Comparison of ENCODE assay signal across 23 mouse cellular contexts in genomic region chr2:28607341-28608165, GRCm38 (mm10). TPM values are rescaled to one million over a fixed set of nuclear protein-coding genes. Genes with fewer than 3 reads are reported as not detected.
DNase-seq lines count a peak whose midpoint lies in the region; ATAC-seq and TF ChIP-seq lines count a peak whose summit lies in the region.
"Had no signal": no experiment of that assay in that cellular context is flagged by ENCODE, and none has a peak within 500 bp of the region (broad histone marks: within the 10 kb centered on the region; RNA-seq: fewer than 3 reads in every experiment).

No protein-coding gene starts in this region.

- 45% methylated on average over 10 of the region's 10 CpGs for WGBS in intestine, embryonic 14.5 days
- 45% methylated on average over 10 of the region's 10 CpGs for WGBS in intestine, postnatal 0 days
- 29% methylated on average over 10 of the region's 10 CpGs for WGBS in liver, embryonic 15.5 days (ENCODE audit: insufficient replicate concordance)
- WGBS in hindbrain, postnatal 0 days, result 52% methylated on average over 10 of the region's 10 CpGs

- no peak for TF ChIP-seq CTCF in intestine, postnatal 0 days (IDR thresholded peaks at IDR 0.05; ENCODE audit: low read depth)
- no peak for TF ChIP-seq CTCF in hindbrain, postnatal 0 days (IDR thresholded peaks at IDR 0.05; ENCODE audit: low read depth)

- no peaks in the 10 kb centered on the region for H3K36me3 ChIP-seq in intestine, embryonic 14.5 days (ENCODE audit: control insufficient read depth, insufficient read depth, low read length)
- H3K36me3 ChIP-seq in intestine, postnatal 0 days (ENCODE audit: control insufficient read depth, insufficient read depth), result no peaks in the 10 kb centered on the region; the same call in 1 of the 2 replicates
- no peaks in the 10 kb centered on the region for H3K36me3 ChIP-seq in ES-E14 (ENCODE audit: control insufficient read depth, insufficient read depth, low read length, poor library complexity, severe bottlenecking)
- H3K36me3 ChIP-seq in liver, embryonic 15.5 days (replicated peaks), result peaks cover 47% of the 10 kb centered on the region
- H3K36me3 ChIP-seq in hindbrain, postnatal 0 days (ENCODE audit: insufficient read depth, low read length), result no peaks in the 10 kb centered on the region
- H3K36me3 ChIP-seq: forebrain, embryonic 10.5 days; hindbrain, embryonic 15.5 days; stomach, embryonic 15.5 days had no signal

- H3K27me3 ChIP-seq in intestine, embryonic 14.5 days (replicated peaks; ENCODE audit: control insufficient read depth, insufficient read depth, low read length), result no peaks in the 10 kb centered on the region
- no peaks in the 10 kb centered on the region for H3K27me3 ChIP-seq in intestine, postnatal 0 days (replicated peaks; ENCODE audit: control insufficient read depth, insufficient read depth, low read length)
- no peaks in the 10 kb centered on the region for H3K27me3 ChIP-seq in liver, embryonic 15.5 days
- no peaks in the 10 kb centered on the region for H3K27me3 ChIP-seq in hindbrain, postnatal 0 days (ENCODE audit: insufficient read depth, low read length)
- H3K27me3 ChIP-seq: hindbrain, embryonic 15.5 days; stomach, embryonic 15.5 days had no signal

- in situ Hi-C loops in ES-E14 (cut with MboI; ENCODE audit: low sequenced_read_pairs in 2 of 2, unreplicated experiment in 2 of 2), result no loop called here

- no peaks in the 10 kb centered on the region for H3K4me1 ChIP-seq in intestine, embryonic 14.5 days (replicated peaks; ENCODE audit: control insufficient read depth, insufficient read depth, low read length)
- no peaks in the 10 kb centered on the region for H3K4me1 ChIP-seq in intestine, postnatal 0 days (replicated peaks; ENCODE audit: control insufficient read depth, insufficient read depth, low read length)
- peaks cover 0 to 35% of the 10 kb centered on the region in 2 experiments; a peak in 2 of 4 replicates for H3K4me1 ChIP-seq in ES-E14 (ENCODE audit: control insufficient read depth in 2 of 2, insufficient read depth in 2 of 2, low read length in 2 of 2, poor library complexity in 1 of 2)
- peaks cover 93% of the 10 kb centered on the region for H3K4me1 ChIP-seq in liver, embryonic 15.5 days (replicated peaks)
- H3K4me1 ChIP-seq in hindbrain, postnatal 0 days (ENCODE audit: insufficient read depth, low read length), result no peaks in the 10 kb centered on the region
- H3K4me1 ChIP-seq: hindbrain, embryonic 15.5 days had no signal

- ATAC-seq in intestine, embryonic 14.5 days (replicated peaks; ENCODE audit: low FRiP score, low TSS enrichment, low read depth), result peak; percentile 19; the same call in 1 of the 2 replicates
- no peak for ATAC-seq in intestine, postnatal 0 days
- peak; percentile 50 for ATAC-seq in erythroblast, adult 5-6 weeks (replicated peaks; ENCODE audit: low FRiP score, poor library complexity, severe bottlenecking)
- peak; percentile 64 for ATAC-seq in liver, embryonic 15.5 days (ENCODE audit: insufficient read depth)
- no peak for ATAC-seq in hindbrain, postnatal 0 days
- ATAC-seq: midbrain, embryonic 16.5 days had no signal

- DNase-seq in intestine, embryonic 14.5 days (ENCODE audit: low spot score), result no peak
- peak; percentile 89 for DNase-seq in ES-E14 (ENCODE audit: low read depth, low spot score)
- no peak for DNase-seq in yolk sac, embryonic 10.5 days (ENCODE audit: low spot score)
- DNase-seq in heart, postnatal 36 days, result no peak
- no peak for DNase-seq in hindbrain, postnatal 0 days (ENCODE audit: low spot score)
- DNase-seq: cerebellum, adult 11-12 months; heart, adult 11 months; layer of hippocampus, adult 9-11 months; lung, postnatal 14 days; retina, postnatal 1 day; thymus, postnatal 25 days had no signal

- H3K9me3 ChIP-seq in intestine, embryonic 14.5 days (ENCODE audit: control insufficient read depth, low read length), result no peaks in the 10 kb centered on the region
- no peaks in the 10 kb centered on the region for H3K9me3 ChIP-seq in intestine, postnatal 0 days (ENCODE audit: control insufficient read depth)
- H3K9me3 ChIP-seq in ES-E14 (ENCODE audit: control insufficient read depth, insufficient read depth, low read depth, low read length), result no peaks in the 10 kb centered on the region
- H3K9me3 ChIP-seq in liver, embryonic 15.5 days (replicated peaks), result no peaks in the 10 kb centered on the region
- no peaks in the 10 kb centered on the region for H3K9me3 ChIP-seq in hindbrain, postnatal 0 days (ENCODE audit: low read length)
- H3K9me3 ChIP-seq: forebrain, embryonic 10.5 days; hindbrain, embryonic 15.5 days; stomach, embryonic 15.5 days had no signal

- no peak overlapping the region for H3K4me2 ChIP-seq in intestine, embryonic 14.5 days (ENCODE audit: low read length)
- H3K4me2 ChIP-seq in intestine, postnatal 0 days (replicated peaks; ENCODE audit: low read depth), result no peak overlapping the region
- H3K4me2 ChIP-seq in liver, embryonic 15.5 days, result peak overlapping the region; percentile 36
- H3K4me2 ChIP-seq in hindbrain, postnatal 0 days (ENCODE audit: low read depth, low read length), result no peak overlapping the region
- H3K4me2 ChIP-seq: hindbrain, embryonic 15.5 days; stomach, embryonic 15.5 days had no signal

- intact Hi-C loops in heart, postnatal 36 days (cut with DNase I), result no loop called here

- no peak overlapping the region for H3K9ac ChIP-seq in intestine, embryonic 14.5 days (ENCODE audit: low read length)
- no peak overlapping the region for H3K9ac ChIP-seq in intestine, postnatal 0 days (ENCODE audit: low read depth, low read length)
- no peak overlapping the region for H3K9ac ChIP-seq in ES-E14 (ENCODE audit: insufficient read depth, low read depth, low read length, poor library complexity, severe bottlenecking)
- H3K9ac ChIP-seq in liver, embryonic 15.5 days, result peak overlapping the region; percentile 35; the same call in 1 of the 2 replicates
- no peak overlapping the region for H3K9ac ChIP-seq in hindbrain, postnatal 0 days (replicated peaks; ENCODE audit: low read length)
- H3K9ac ChIP-seq: hindbrain, embryonic 15.5 days; stomach, embryonic 15.5 days had no signal

- no peak overlapping the region for H3K4me3 ChIP-seq in intestine, embryonic 14.5 days (ENCODE audit: low read depth, low read length)
- H3K4me3 ChIP-seq in intestine, postnatal 0 days (ENCODE audit: low read depth, low read length), result no peak overlapping the region
- H3K4me3 ChIP-seq in ES-E14 (ENCODE audit: insufficient read depth in 1 of 2, low read depth in 1 of 2, low read length in 2 of 2, poor library complexity in 1 of 2, severe bottlenecking in 1 of 2), result no peak overlapping the region
- no peak overlapping the region for H3K4me3 ChIP-seq in liver, embryonic 15.5 days (replicated peaks)
- H3K4me3 ChIP-seq in hindbrain, postnatal 0 days (ENCODE audit: low read length), result no peak overlapping the region
- H3K4me3 ChIP-seq: forebrain, embryonic 10.5 days; hindbrain, embryonic 15.5 days; stomach, embryonic 15.5 days had no signal

- H3K27ac ChIP-seq in intestine, embryonic 14.5 days (ENCODE audit: low read depth), result no peak overlapping the region
- no peak overlapping the region for H3K27ac ChIP-seq in intestine, postnatal 0 days (ENCODE audit: low read depth, low read length)
- peak overlapping the region; percentile 64 for H3K27ac ChIP-seq in ES-E14 (ENCODE audit: insufficient read depth, low read depth, low read length, poor library complexity, severe bottlenecking)
- H3K27ac ChIP-seq in liver, embryonic 15.5 days (replicated peaks), result peak overlapping the region; percentile 84
- H3K27ac ChIP-seq in hindbrain, postnatal 0 days, result no peak overlapping the region
- H3K27ac ChIP-seq: forebrain, embryonic 10.5 days; hindbrain, embryonic 15.5 days; stomach, embryonic 15.5 days had no signal

RNA-seq across cellular contexts. Expression of gene Gfi1b, which starts 14.2 kb away (rescaled TPM):
- 0.27 TPM in 1 of 2 replicates, not detected in the other for polyA plus RNA-seq in intestine, embryonic 14.5 days (2014; fragmentation: Nextera tagmentation; extraction: Ambion mirVana)
- polyA plus RNA-seq in intestine, postnatal 0 days (2015; fragmentation: Nextera tagmentation; extraction: Ambion mirVana), result 0.34 TPM in 1 of 2 replicates, not detected in the other
- not detected in 2 replicates for total RNA-seq in ES-E14 (2012; rRNA removed)
- total RNA-seq in erythroblast, adult 5-6 weeks (2015; ENCODE audit: low replicate concordance), result 45.9 and 46.2 TPM in 2 replicates
- 26.5 and 53.9 TPM in 2 replicates for total RNA-seq in erythroblast, adult 5-6 weeks (2017; ENCODE audit: low replicate concordance)
- polyA plus RNA-seq in liver, embryonic 15.5 days (2015; fragmentation: Nextera tagmentation; extraction: Ambion mirVana), result 88.2 and 91.9 TPM in 2 replicates
- total RNA-seq in heart, postnatal 36 days (2021), result not detected
- total RNA-seq in hindbrain, postnatal 0 days (2014; rRNA removed), result not detected in 2 replicates
- polyA plus RNA-seq in hindbrain, postnatal 0 days (2015; fragmentation: Nextera tagmentation; extraction: Ambion mirVana), result not detected in 2 replicates
- total RNA-seq: left cerebral cortex, postnatal 14 days had no signal
- polyA plus RNA-seq: cortical plate, adult 2 months; midbrain, embryonic 16.5 days had no signal

RNA-seq across cellular contexts. Expression of gene Gtf3c5, which starts 24.0 kb away (rescaled TPM):
- 30.4 and 30.5 TPM in 2 replicates for polyA plus RNA-seq in intestine, embryonic 14.5 days (2014; fragmentation: Nextera tagmentation; extraction: Ambion mirVana)
- polyA plus RNA-seq in intestine, postnatal 0 days (2015; fragmentation: Nextera tagmentation; extraction: Ambion mirVana), result 8.4 and 8.9 TPM in 2 replicates
- 20.0 and 22.6 TPM in 2 replicates for total RNA-seq in ES-E14 (2012; rRNA removed)
- 4.0 and 6.3 TPM in 2 replicates for total RNA-seq in erythroblast, adult 5-6 weeks (2015; ENCODE audit: low replicate concordance)
- 2.8 and 2.9 TPM in 2 replicates for total RNA-seq in erythroblast, adult 5-6 weeks (2017; ENCODE audit: low replicate concordance)
- polyA plus RNA-seq in liver, embryonic 15.5 days (2015; fragmentation: Nextera tagmentation; extraction: Ambion mirVana), result 12.6 and 14.3 TPM in 2 replicates
- total RNA-seq in heart, postnatal 36 days (2021), result 10 to 100 TPM in 1 of 2 experiments, 1 to 10 TPM in 1; 9.6 to 11.5 TPM
- total RNA-seq in hindbrain, postnatal 0 days (2014; rRNA removed), result 23.1 and 28.4 TPM in 2 replicates
- polyA plus RNA-seq in hindbrain, postnatal 0 days (2015; fragmentation: Nextera tagmentation; extraction: Ambion mirVana), result 27.4 and 29.5 TPM in 2 replicates

RNA-seq across cellular contexts. Expression of gene Tsc1, which starts 33.5 kb away (rescaled TPM):
- polyA plus RNA-seq in intestine, embryonic 14.5 days (2014; fragmentation: Nextera tagmentation; extraction: Ambion mirVana), result 17.2 and 19.4 TPM in 2 replicates
- 6.5 and 8.2 TPM in 2 replicates for polyA plus RNA-seq in intestine, postnatal 0 days (2015; fragmentation: Nextera tagmentation; extraction: Ambion mirVana)
- total RNA-seq in ES-E14 (2012; rRNA removed), result 14.9 and 18.3 TPM in 2 replicates
- 26.3 and 27.9 TPM in 2 replicates for total RNA-seq in erythroblast, adult 5-6 weeks (2015; ENCODE audit: low replicate concordance)
- total RNA-seq in erythroblast, adult 5-6 weeks (2017; ENCODE audit: low replicate concordance), result 31.6 and 53.1 TPM in 2 replicates
- polyA plus RNA-seq in liver, embryonic 15.5 days (2015; fragmentation: Nextera tagmentation; extraction: Ambion mirVana), result 8.9 and 10.0 TPM in 2 replicates
- 10 to 100 TPM; 26.2 to 26.3 TPM for total RNA-seq in heart, postnatal 36 days (2021)
- total RNA-seq in hindbrain, postnatal 0 days (2014; rRNA removed), result 33.9 and 42.3 TPM in 2 replicates
- polyA plus RNA-seq in hindbrain, postnatal 0 days (2015; fragmentation: Nextera tagmentation; extraction: Ambion mirVana), result 20.0 and 22.7 TPM in 2 replicates

RNA-seq across cellular contexts. Expression of gene Cel, which starts 44.4 kb away (rescaled TPM):
- 67.3 TPM in 1 of 2 replicates, not detected in the other for polyA plus RNA-seq in intestine, embryonic 14.5 days (2014; fragmentation: Nextera tagmentation; extraction: Ambion mirVana)
- 5.5 and 7.9 TPM in 2 replicates for polyA plus RNA-seq in intestine, postnatal 0 days (2015; fragmentation: Nextera tagmentation; extraction: Ambion mirVana)
- not detected in 2 replicates for total RNA-seq in ES-E14 (2012; rRNA removed)
- not detected in 2 replicates for total RNA-seq in erythroblast, adult 5-6 weeks (2015; ENCODE audit: low replicate concordance)
- not detected in 2 replicates for total RNA-seq in erythroblast, adult 5-6 weeks (2017; ENCODE audit: low replicate concordance)
- 0.45 and 5.1 TPM in 2 replicates for polyA plus RNA-seq in liver, embryonic 15.5 days (2015; fragmentation: Nextera tagmentation; extraction: Ambion mirVana)
- total RNA-seq in heart, postnatal 36 days (2021), result not detected
- total RNA-seq in hindbrain, postnatal 0 days (2014; rRNA removed), result not detected in 2 replicates
- not detected in 2 replicates for polyA plus RNA-seq in hindbrain, postnatal 0 days (2015; fragmentation: Nextera tagmentation; extraction: Ambion mirVana)
- total RNA-seq: left cerebral cortex, postnatal 14 days had no signal
- polyA plus RNA-seq: forebrain, embryonic 10.5 days; heart, postnatal 0 days; kidney, embryonic 14.5 days; midbrain, embryonic 16.5 days; neural tube, embryonic 11.5 days had no signal

Comparison
In these comparisons a context has a peak if more than half of its experiments do, and no peak if none do; other contexts are left out.
1. ATAC-seq: peak in intestine, embryonic 14.5 days (single experiment), erythroblast, adult 5-6 weeks (single experiment) and liver, embryonic 15.5 days (single experiment); none in intestine, postnatal 0 days (single experiment) and hindbrain, postnatal 0 days (single experiment).
2. H3K27ac ChIP-seq: peak in ES-E14 (single experiment) and liver, embryonic 15.5 days (single experiment); none in intestine, embryonic 14.5 days (single experiment), intestine, postnatal 0 days (single experiment) and hindbrain, postnatal 0 days (single experiment).
3. RNA of gene Gfi1b, which starts 14.2 kb away (total RNA-seq): 26.5 to 53.9 TPM in erythroblast, adult 5-6 weeks; not detected in heart, postnatal 36 days, not detected in ES-E14 and not detected in hindbrain, postnatal 0 days; every median in the first group is over 10 times any median in the second.